Mouse (Mus musculus) cerebellum, adult 11-12 months (tissue): ENCODE data around the gene Tcerg1l.

Source experiments
- DNase-seq: peaks from one replicate; pipeline ENCODE4 v3.0.0; 2022

Gene Tcerg1l

DNA sequence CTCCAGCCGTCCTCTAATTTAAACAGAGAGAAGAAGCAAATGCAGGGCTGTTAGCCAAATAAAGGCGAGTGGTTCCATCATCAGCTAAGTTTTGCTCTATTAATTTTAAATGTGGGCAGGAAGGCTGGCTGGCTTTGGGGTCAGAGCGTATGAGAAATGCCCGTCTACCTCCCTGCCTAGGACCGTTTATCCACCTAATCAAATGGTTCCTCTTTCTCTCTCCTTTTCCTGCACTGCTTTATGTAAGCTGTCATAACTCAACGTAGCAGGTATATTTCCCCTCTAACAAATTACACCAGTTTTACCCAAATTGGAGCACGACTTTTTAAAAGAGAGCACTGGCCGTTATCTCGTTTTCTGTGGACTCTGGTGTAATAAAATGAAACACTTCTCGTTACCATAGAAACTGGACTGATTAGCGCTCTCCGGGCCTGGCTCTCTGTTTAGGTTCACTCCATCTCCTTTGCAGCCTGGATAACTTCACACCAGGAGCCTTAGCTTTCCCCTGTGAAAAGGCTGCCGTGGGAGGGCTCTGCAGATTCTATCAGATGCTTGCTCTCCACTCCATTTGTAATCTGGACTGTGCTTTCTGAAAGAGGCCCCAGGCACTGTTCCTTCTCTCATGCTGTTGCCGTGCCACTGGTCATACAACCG, 182.2 kb downstream of the Tcerg1l start:
- no peak for DNase-seq

DNA sequence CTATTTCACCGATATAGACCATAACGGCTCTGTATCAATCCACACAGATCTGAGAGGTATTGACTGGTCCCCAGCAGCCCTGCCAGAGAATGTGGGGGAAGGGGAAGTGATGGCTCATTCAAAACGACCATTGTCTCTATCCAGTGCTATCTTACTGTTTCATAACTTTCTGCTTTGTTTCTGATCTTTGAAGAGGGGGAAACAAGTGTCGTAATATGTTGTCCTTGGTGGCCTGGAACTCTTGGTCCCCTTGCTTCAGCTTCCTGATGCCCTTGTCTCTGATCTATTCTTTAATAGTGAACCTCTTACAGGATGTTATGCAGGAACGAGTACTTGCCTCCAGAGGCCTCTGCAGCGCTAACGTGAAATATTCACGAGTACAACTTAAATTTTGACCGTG, 182.8 kb downstream of the Tcerg1l start:
- DNase-seq: no peak

DNA sequence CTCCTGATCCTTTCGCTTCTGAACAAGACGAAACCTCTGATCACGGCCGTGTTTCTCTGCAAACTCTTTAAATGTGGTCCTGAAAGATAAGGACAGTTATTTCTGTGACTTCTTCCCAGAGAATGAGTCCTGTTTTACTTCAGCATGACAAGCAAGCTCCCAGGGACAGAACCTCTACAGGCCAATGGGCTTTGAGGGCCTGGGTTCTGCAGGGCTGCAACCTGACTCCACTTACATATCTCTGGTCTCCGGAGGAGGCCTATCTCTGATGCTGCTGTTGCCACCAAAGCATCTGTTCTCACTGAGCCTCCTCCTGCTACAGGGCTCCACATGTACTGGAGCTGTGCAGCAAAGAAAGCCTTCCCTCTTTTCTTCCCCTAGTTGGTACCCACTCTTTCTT, 187.8 kb downstream of the Tcerg1l start:
- DNase-seq: no peak

DNA sequence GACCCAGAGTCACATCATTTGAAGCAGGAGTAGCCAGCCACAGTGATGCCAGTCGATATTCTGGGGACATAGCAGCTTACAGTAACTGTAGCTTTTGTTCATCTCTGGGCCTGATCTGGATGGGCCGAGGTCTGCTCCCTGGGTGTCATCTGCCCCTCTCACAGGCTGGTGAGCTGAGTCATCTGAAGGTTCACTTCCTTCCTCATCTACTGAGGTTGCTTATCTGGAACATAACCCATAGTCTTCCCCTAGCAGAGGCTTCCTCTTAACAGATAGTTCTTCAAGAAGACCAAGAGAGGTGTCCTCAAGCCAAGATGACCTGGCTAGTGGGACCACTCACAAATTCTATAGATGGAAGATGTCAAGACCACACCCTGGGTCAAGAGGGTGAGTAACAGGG, 192.4 kb downstream of the Tcerg1l start:
- DNase-seq: no peak

DNA sequence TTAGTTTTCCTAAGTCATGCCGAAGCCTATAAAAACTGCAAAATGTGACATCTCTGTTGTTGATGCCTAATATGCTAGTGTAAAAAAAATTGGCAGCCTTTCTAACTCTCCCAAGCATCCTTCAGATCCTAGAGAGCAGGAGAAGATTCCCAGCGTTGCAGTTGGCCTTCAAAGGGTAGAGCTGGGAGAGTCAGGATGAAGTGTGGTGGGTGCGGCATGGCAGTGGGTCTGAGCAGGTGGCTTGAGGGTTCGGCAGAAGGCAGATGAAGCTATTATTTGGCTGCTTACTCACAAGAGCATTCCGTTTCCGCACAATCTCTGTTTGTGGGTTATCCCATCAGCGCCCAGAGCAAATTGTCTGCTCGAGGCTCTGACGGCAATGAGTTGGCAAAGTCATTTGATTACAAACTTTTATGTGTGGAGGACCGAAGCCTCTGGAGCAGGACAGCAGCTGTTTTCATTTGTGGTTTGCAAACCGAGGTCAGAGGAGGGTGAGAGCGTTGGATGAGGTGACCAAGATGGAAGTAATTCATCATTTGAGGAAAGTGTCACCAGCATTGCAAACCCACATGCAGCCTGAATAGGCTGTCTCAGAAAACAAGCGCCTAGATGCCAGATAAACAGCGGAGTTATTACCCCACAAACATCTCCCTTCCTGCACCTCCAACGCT, 195.2 kb downstream of the Tcerg1l start:
- DNase-seq: no peak

DNA sequence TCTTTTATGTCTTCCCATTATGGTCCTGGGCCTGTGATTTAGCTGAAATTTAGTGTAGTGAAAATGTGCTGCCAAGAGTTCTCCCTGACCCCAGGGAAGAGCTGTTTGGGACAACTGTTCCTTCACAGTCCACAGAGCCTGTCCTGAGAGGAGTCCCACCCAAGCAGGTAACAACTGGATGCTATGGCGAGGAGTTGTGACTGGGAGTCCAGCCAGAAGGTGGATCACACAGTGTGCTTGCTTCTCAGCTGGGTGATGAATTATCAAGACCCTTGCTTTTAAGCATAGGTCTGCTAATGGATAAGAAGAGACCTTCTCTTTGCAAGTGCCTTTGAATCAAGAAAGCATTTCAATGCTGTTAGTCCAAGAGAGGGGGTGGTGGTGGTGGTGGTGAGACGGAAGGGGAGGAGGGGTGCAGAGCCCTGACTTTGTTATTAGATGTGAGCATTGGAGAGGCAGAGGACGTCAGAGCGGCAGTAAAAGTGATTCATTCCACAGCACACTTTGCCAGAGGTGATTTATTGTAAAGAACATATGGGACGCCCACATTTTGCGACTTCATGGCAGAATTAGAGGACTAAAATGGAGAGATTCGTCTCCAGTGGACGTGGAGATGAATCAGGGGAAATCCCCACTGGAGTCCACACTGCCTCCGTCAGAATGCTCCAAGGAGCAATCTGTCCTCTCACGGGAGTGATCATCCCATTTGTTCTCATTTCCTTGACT, 198.0 kb downstream of the Tcerg1l start:
- DNase-seq: no peak

DNA sequence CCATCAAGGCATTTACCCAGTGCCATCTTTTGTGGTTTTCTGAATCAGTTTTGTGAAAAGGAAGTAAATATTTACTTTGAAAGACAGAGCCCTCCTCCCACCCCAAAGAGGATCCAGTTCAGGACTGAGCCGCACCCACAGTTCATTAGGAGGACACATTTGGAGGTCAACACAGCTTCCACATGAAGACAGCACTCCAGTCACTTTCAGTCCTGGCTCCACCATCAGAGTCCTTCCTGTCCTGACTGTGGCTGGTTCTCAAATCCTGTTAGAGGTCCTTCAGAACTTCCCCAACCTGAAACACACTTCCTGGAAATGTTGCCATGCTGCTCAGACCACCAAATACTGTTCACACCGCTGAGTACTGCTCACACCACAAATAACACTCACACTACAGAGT, 201.4 kb downstream of the Tcerg1l start:
- DNase-seq: no peak

DNA sequence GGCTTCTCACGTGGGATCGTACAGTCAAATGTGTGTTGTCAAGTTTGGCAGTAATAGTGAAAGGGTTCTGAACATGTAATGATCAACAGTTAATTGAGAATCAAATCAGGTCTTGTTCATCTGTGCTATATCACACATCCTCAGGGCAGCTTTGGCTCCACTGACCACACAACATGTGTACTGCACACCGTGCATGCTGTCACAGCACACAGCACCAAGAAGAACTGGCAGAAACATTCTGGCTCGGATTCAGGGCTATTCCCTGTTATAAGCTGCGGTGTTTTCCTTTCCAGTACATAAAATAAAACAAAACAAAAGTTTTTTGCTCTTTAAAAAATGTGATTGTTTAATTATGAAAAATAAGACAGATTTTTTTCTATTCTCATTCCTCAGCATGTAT, 213.3 kb downstream of the Tcerg1l start:
- no peak for DNase-seq

DNA sequence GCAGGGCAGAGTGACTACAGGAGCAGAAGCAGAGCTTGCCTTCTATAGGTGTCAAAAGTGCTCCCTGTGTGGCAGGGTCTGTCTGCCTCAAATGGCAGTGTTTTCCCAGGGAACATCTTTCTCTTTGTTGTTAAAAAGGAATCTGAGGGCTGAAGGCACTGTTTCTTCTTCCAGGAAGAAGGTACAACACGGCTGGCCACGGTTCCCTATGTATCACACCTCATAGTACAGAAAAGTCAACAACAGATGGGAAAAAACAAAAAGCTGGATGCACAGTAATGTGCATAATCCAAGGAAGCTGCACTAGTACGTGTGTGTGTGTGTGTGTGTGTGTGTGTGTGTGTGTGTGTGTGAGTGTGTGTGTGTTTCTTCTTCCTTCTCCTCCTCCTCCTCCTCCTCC, 215.3 kb downstream of the Tcerg1l start:
- no peak for DNase-seq

DNA sequence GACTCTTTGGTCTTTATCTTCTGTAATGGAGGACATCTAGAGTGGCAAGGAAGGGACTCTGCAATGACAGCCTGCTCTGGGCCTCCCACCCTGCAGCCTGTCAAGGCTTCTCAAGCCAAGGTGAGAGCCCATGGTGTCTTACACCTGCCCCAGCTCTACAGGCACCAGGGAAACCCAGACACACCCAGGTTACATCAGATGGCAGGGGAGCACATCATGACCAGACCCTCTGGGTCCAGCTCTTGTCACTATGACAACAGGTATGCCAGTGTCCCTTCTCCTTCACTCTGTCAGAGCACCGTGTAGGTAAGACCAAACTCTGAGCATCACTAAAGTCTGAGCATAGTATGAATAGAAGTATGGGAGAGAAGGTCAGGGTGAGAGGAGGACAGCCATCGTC, 218.9 kb downstream of the Tcerg1l start:
- no peak for DNase-seq

DNA sequence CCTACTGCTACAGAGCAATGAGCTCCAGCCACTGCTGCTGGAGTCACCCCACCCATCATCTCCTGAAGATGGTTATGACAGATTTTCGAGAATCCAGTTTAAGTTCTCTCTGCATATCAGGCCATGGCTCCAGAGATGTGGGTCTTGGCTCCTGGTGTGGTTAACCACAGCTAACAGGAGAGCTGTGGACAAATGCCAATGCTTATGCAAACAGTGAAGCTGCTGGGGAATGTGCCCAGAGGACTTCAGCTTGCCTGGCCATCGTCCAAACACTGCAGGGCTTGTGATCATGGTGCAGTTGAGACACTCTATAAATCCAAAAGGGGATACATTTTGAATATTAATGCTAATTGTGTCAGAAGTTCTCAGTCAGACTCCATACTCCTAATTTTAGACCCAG, 221.5 kb downstream of the Tcerg1l start:
- no peak for DNase-seq

DNA sequence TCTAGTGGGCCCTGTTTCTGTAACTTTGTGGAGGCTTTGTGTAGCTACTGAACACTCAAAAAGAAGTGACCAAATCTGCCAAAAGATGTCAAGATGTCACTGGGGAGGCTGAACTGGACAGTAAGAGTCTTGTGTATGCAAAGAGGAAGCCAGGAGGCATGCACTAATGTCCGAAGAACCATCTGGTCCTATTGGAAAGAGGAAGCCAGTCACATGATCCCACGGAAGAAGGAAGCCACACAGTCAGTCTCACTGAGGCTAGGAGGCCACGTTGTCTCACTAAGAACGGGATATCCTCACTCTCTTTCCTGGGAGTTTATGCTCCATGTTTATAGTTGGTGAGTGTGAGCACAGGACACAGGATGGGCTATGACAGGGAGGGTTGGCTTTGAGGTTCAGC, 227.1 kb downstream of the Tcerg1l start:
- DNase-seq: no peak
